Mouse (Mus musculus): ENCODE measurements around the gene Prmt6.

The Prmt6 gene

DNA sequence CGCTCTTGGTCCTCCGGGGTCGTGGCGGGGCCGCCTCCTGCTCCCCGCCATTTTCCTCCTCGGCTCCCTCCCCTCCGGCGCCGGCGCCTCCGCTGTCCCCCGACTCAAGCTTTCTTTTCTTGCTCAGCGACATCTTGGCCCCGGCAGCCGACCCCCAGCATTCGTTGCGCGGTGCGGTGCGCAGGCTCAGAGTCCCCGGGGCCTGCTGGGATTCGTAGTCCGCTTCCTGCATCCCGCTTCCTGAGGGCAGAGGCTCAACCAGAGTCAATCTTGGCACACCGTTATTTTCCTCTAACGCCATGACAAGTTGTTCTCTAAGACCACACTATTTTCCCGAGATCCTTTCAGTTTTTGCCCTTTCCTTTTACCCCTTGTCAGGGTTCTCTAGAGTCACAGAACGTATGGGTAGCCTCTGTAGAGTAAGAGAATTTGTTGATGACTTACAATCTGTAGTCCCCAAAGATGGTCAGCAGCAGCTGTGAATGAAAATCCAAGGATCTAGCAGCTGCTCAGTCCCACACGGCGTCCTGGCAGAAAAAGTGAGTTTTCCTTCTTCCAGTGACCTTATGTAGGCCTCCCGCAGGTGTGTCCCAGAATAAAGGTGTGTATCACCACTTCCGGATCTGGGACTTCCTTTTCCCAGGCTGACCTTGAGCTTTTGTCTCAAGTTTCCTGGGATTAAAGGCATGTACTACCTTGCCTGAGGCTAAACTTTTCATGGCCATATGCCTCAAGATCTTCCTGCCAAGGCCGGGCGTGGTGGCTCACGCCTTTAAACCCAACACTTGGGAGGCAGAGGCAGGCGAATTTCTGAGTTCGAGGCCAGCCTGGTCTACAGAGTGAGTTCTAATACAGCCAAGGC is at the start of gene Prmt6:
Gene Prmt6 (minus strand): TSS at position 160 of the 862 bp plus-strand sequence.
- in situ Hi-C loops (cut with MboI; ENCODE audit: low sequenced_read_pairs) = no loop called here

GRCm38 (mm10) chr3:110290485-110291045 is 39.8 kb upstream of the Prmt6 start:
- in situ Hi-C loops (cut with MboI; ENCODE audit: low sequenced_read_pairs) = no loop called here

GRCm38 (mm10) chr3:110282651-110283050 is 31.9 kb upstream of the Prmt6 start:
- in situ Hi-C loops (cut with MboI; ENCODE audit: low sequenced_read_pairs) = no loop called here

GRCm38 (mm10) chr3:110267790-110268189 is 17.0 kb upstream of the Prmt6 start:
- in situ Hi-C loops (cut with MboI; ENCODE audit: low sequenced_read_pairs) = no loop called here

- in situ Hi-C loops (cut with MboI; ENCODE audit: low sequenced_read_pairs) = no loop called here
Observed at GRCm38 (mm10) chr3:110253105-110253504, 2.3 kb upstream of the Prmt6 start.

GRCm38 (mm10) chr3:110249891-110250838 is 633 bp downstream of the Prmt6 start:
- in situ Hi-C loops (cut with MboI; ENCODE audit: low sequenced_read_pairs) = no loop called here

DNA sequence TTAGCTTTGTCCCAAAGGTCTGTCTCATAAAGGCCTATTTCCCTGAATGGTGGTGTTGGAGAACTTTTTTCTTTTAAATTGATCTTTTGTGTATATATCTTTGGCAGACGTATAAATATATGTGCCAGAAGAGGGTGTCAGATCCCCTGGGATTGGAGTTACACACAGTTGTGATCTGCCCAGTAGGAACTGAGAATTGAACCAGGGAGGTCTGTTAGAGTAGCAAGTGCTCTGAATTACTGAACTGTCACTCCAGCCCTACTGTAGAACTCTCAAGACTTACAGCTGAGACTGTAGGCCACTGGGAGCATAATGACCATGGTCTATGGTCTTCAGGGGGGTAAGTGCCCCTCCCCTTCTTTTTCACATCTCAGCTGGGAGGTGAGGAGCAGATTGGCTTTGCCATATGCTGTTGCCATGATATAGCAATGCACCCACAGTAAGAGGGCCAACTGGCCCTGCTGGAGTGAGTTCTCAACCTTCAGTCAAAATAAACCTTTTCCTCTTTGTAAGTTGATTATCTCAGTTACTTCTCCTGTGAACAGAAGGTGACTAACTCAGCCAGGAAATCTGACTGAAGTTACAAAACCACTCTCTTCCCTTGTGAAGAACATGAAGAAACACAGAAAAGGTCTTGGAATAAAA is 13.9 kb downstream of the Prmt6 start:
- in situ Hi-C loops (cut with MboI; ENCODE audit: low sequenced_read_pairs) = no loop called here
